Mouse (Mus musculus) stomach, postnatal 0 days (tissue): ENCODE measurements around the gene Msl3.
A peak's percentile ranks its signal among the peaks of the same experiment; 100 is the strongest.
"Not testable (repeated sequence)": the region's sequence is repeated elsewhere in the genome, so short reads cannot be mapped to it uniquely, and the experiment has no call there.

Experiments used
- CTCF ChIP-seq: IDR thresholded peaks from 2 replicates; pipeline ENCODE4 v1.5.1; 2016; ENCODE audit warnings: antibody characterized with exemption, low read depth, mild to moderate bottlenecking, moderate library complexity
- EP300 ChIP-seq: optimal IDR thresholded peaks from 2 replicates; pipeline ENCODE3; 2016; ENCODE audit warnings: antibody characterized with exemption

DNA sequence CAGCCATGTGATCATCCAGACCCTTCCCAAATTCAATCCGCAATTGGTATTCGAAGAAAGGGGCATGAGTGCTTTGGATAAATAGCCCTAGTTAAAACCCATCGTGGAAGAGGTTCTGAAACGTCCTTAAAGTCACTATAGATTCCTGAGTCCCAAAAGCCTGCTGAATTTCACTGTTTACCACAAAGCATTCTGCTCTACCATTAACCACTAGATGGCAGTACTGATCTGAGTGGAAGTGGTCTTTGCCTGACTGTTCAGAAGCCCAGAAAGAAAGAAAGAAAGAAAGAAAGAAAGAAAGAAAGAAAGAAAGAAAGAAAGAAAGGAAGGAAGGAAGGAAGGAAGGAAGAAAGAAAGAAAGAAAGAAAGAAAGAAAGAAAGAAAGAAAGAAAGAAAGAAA is 13.9 kb downstream of the Msl3 start:
- TF ChIP-seq CTCF: peak; percentile 72
- TF ChIP-seq EP300: not testable (repeated sequence)
